Mouse (Mus musculus) kidney, adult 2 months (tissue): ENCODE results near the gene Tpd52l1. TPM values are rescaled to one million over a fixed set of nuclear protein-coding genes. Genes with fewer than 3 reads are reported as not detected.

ENCODE experiments used
- DNase-seq: peaks from one replicate; pipeline ENCODE4 v3.0.0; 2021
- H3K27ac ChIP-seq: fragments of 200-500 bp; 2 replicates; pipeline ENCODE4 v1.5.1; 2012; ENCODE audit warnings: low read depth, low read length, control low read depth, inconsistent platforms; ENCODE audit not compliant: insufficient read depth
- H3K27me3 ChIP-seq: fragments of 200-500 bp; replicated peaks from 2 replicates; pipeline ENCODE4 v1.6.1; 2012; ENCODE audit warnings: mild to moderate bottlenecking, moderate library complexity, low read length, inconsistent platforms; ENCODE audit not compliant: control insufficient read depth, insufficient read depth
- H3K36me3 ChIP-seq: fragments of 200-500 bp; 2 replicates; pipeline ENCODE4 v1.6.1; 2012; ENCODE audit warnings: mild to moderate bottlenecking, moderate library complexity, low read length, inconsistent platforms; ENCODE audit not compliant: control insufficient read depth, insufficient read depth
- H3K4me1 ChIP-seq: fragments of 200-500 bp; 2 replicates; pipeline ENCODE4 v1.6.1; 2011; ENCODE audit warnings: low read length; ENCODE audit not compliant: control insufficient read depth, insufficient read depth
- H3K4me3 ChIP-seq: fragments of 200-500 bp; 2 replicates; pipeline ENCODE4 v1.5.1; 2011; ENCODE audit warnings: mild to moderate bottlenecking, low read depth, low read length, control low read depth; ENCODE audit not compliant: insufficient read depth
- CTCF ChIP-seq: fragments of 200-500 bp; conservative IDR thresholded peaks from 2 replicates; pipeline ENCODE4 v1.5.1; 2011; ENCODE audit warnings: low read depth, mild to moderate bottlenecking, control low read depth, low read length, moderate library complexity, mixed read lengths; ENCODE audit not compliant: insufficient read depth, insufficient read length
- POLR2A ChIP-seq: fragments of 200-500 bp; IDR thresholded peaks from one replicate; pipeline ENCODE4 v1.6.1; 2011; ENCODE audit warnings: low read depth, low read length, control low read depth
- WGBS: fragments of 180-500 bp; shearing (Covaris S2); methylation state at CpG from one replicate; pipeline ENCODE4 v1.1.7; 2018; 5-methylcytosine and 5-hydroxymethylcytosine counted together
- polyA plus RNA-seq: library from polyadenylated mRNA; depleted of rRNA; stranded (reverse); fragments of >200 nt; gene quantifications from 2 replicates; pipeline ENCODE4 v1.2.3, GENCODE M21; 2012

The Tpd52l1 gene
- polyA plus RNA-seq, 1 experiment: 18.5 TPM

DNA sequence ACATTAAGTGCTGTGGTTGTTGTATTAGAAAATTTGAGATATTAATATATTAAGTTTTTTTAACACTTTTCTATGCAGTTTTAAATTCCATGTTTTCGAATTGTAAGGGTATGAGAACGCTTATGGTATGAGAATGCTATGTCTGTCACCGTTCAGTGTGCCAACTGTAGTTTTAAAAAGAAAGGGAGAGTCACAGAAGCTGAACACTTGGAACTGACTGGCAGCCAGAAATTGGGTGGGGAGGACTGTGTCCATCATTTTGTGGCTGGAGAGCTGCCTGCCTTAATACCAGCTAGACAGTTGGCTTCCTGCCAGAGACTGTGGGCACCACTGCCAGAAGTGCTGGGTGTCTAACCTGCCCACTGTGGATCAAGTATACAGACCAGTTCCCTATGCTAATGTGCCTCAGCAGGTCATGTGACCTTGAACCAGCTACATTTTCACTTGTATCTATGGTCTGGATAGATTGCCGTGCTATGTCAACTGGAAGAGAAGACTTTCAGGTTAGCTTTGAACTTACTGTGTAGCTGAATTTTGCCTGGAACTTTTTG, 114.5 kb downstream of the Tpd52l1 start:
- no peaks in the 10 kb centered on the region for H3K36me3 ChIP-seq
- H3K4me1 ChIP-seq: no peaks in the 10 kb centered on the region
- H3K27ac ChIP-seq: no peak overlapping the region
- H3K27me3 ChIP-seq: no peaks in the 10 kb centered on the region
- peak; percentile 42 for DNase-seq
- whole genome bisulfite sequencing: 81% methylated on average over 4 of the region's 4 CpGs
- H3K4me3 ChIP-seq: no peak overlapping the region
- TF ChIP-seq POLR2A: no peak
- no peak for TF ChIP-seq CTCF

DNA sequence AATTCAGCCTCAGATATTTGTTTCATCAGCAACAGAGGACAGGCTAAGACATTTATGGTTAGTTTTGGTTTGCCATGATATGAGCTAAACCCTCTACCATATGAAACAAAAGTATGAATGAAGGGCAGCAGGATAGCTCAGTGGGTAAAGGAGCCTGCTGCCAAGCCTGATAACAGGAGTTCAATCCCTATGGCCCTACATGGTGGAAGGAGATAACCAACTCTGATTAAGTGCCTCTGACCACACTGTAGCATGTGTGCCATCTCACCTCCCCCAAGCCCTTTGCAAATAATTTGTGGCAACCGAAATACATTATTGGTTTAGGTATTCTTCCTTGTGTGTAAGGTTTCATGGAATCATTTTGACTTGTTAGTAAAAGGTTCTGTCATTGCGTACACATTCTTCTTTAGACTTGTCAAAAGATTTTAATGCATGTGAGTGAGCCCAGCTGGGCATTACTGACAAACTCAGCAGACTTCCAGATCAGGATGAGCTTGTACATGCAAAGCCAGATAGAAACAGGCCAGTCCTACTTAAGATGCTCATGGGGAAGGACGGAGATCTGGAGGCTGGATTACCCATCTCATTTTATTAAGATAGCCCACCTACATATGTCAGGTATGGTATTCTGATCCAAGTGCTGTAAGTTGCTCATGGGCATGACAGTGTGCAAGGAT, 115.3 kb downstream of the Tpd52l1 start:
- H3K27me3 ChIP-seq: no peaks in the 10 kb centered on the region
- H3K27ac ChIP-seq: no peak overlapping the region
- H3K4me1 ChIP-seq: no peaks in the 10 kb centered on the region
- WGBS: 92% methylated on average over 3 of the region's 3 CpGs
- no peak overlapping the region for H3K4me3 ChIP-seq
- TF ChIP-seq POLR2A (no peak), CTCF (no peak)
- DNase-seq: no peak
- H3K36me3 ChIP-seq: no peaks in the 10 kb centered on the region

DNA sequence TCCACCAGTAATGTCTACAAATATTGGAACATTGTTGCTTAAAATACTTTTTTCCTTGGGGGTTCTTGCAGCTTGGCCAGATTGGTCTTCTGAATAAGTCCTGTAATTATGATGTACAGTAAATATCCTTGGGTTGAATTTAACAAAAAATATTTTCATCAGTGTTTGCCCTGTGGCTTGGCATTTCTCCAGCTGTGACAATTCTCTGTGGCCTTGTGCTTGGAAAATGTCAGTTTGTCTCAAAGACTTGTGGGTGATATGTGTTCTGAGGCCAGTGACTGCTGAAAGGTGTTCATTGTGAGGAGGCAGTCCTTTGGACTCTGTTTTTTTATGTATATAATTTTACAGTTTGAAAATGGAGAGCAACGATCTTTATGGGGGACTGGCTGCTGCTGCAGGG, 116.3 kb downstream of the Tpd52l1 start:
- no peak overlapping the region for H3K4me3 ChIP-seq
- no peak overlapping the region for H3K27ac ChIP-seq
- WGBS: 89% methylated on average over 1 of the region's 1 CpGs
- no peaks in the 10 kb centered on the region for H3K27me3 ChIP-seq
- DNase-seq: no peak
- TF ChIP-seq POLR2A (no peak), CTCF (no peak)
- no peaks in the 10 kb centered on the region for H3K36me3 ChIP-seq
- no peaks in the 10 kb centered on the region for H3K4me1 ChIP-seq

DNA sequence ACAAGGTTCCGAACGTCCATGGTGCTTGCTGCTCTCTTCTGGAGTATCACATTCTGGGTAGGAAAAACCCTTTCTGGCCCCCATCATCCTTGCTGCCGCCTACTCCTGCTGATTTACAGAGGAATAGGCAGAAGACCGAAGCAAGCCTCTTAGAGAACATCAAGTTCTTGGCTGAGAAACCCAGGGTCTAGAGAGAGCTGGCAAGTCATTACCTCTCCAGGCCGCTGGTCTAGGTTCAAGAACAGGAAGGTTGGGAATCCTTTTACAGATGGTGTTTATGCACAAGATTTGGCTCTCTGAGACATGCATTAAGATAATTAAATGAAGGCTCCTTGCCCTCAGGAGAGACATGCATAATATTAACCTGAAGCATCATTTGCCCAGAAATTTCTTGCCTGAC, 127.3 kb downstream of the Tpd52l1 start:
- Histone ChIP-seq H3K36me3 (no peaks in the 10 kb centered on the region), H3K27ac (no peak overlapping the region), H3K4me3 (no peak overlapping the region), H3K4me1 (no peaks in the 10 kb centered on the region), H3K27me3 (no peaks in the 10 kb centered on the region)
- DNase-seq: no peak
- TF ChIP-seq CTCF: no peak
- TF ChIP-seq POLR2A: no peak
- WGBS: 91% methylated on average over 5 of the region's 5 CpGs

DNA sequence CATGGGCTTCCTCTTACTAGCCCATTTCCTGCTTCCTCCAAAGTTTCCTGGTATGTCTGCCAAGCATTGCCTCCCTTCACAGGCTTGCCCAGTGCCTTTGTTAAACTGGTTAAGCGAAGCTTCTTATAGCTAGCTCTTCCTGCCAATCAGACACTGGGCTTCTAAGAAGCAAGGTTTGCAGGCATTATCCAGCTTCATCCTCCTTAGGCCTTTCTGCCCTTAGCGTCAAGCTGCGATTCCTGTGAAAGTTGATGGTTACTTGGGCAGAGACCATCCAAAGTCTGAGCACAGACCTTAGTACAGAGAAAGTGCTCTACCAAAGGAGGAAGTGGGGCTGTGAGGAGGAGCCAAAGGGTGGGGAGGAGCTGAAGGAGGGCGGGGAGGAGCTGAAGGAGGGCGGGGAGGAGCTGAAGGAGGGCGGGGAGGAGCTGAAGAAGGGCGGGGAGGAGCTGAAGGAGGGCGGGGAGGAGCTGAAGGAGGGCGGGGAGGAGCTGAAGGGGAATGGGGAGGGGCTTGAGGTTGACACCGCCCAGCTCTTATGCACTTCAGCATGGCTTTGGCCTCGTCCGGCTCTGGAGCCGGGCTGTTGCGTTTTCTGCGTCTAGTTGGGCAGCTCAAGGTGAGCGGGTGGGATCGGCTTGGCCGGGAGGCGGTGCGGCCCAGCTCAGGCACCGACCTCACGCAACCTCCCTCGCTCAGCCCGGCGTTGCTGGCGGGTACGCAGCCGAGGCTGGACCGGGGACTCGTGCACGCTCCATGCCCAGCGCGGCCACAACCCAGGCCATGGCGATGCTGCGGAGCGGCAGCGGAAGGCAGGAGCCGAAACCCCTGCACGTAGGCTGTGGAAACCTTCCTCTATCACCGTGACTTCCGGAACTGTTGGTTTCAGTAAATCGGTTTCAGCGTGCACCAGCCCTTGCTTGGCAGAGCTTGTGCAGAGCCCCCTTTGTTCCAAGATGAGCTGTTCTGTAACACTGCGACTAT, 132.6 kb downstream of the Tpd52l1 start, which contains the start of gene Hddc2:
Gene Hddc2, plus strand, starts transcription at position 519 of the 984 bp plus-strand sequence.
- no peaks in the 10 kb centered on the region for H3K36me3 ChIP-seq
- 2% methylated on average over 43 of the region's 44 CpGs for WGBS
- H3K4me3 ChIP-seq: peak within 1 kb of the TSS; percentile 81
- peak within 1 kb of the TSS; percentile 75 for H3K27ac ChIP-seq
- H3K27me3 ChIP-seq: no peaks in the 10 kb centered on the region
- peak; percentile 83 for DNase-seq
- H3K4me1 ChIP-seq: peaks cover 2% of the 10 kb centered on the region; the same call in 1 of the 2 replicates
- TF ChIP-seq CTCF: no peak
- TF ChIP-seq POLR2A: peak; percentile 70

DNA sequence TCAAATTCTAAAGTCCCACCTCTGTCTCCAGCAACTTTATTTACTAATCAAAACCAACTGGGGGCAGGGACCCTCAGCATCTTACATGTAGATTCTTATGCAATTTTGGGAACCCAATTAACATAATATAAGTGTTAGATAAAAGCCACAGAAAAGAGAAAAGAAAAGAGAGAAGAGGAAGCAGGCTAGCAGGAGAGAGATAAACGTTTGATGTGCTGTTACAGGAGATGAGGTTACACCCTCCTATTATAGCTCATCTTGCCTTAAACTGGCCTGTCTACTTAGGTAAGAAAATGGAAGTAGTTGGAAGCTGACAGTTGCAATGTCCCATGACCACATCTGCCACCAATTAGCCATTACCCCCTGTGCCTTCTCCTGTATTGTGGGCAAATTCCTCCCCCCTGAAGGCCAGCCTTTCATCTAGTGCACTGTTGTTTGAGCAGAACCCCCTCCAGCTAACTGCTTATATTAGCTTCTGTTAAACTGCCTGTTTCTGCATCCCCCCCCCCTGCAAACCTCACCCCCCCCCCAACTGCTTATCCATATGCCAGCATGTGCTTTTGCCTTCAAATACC, 138.6 kb downstream of the Tpd52l1 start:
- Histone ChIP-seq H3K27me3 (no peaks in the 10 kb centered on the region), H3K4me1 (no peaks in the 10 kb centered on the region), H3K4me3 (no peak overlapping the region), H3K36me3 (no peaks in the 10 kb centered on the region), H3K27ac (no peak overlapping the region)
- DNase-seq: no peak
- 10% methylated on average over 1 of the region's 1 CpGs for WGBS
- TF ChIP-seq CTCF (no peak), POLR2A (no peak)
